Mouse (Mus musculus) stomach, embryonic 15.5 days (tissue): ENCODE data around the gene Aurkaip1. TPM values are rescaled to one million over a fixed set of nuclear protein-coding genes. Genes with fewer than 3 reads are reported as not detected.
"Not testable (repeated sequence)": the region's sequence is repeated elsewhere in the genome, so short reads cannot be mapped to it uniquely, and the experiment has no call there.

ENCODE experiments used
- ATAC-seq: fragments of 200-750 bp; cut with Nextera tagmentation; 2 replicates; pipeline ENCODE4 v1.8.0; 2017; ENCODE audit warnings: low read depth, moderate number of reproducible peaks, moderate TSS enrichment; ENCODE audit not compliant: insufficient read depth, low FRiP score
- H3K27ac ChIP-seq: fragments of 300-500 bp; sonication (generic); 2 replicates; pipeline ENCODE4 v1.5.1; 2015; ENCODE audit warnings: mild to moderate bottlenecking, inconsistent platforms
- H3K27me3 ChIP-seq: fragments of 300-500 bp; sonication (generic); replicated peaks from 2 replicates; pipeline ENCODE4 v1.6.1; 2015; ENCODE audit warnings: inconsistent platforms
- H3K36me3 ChIP-seq: fragments of 300-500 bp; sonication (generic); 2 replicates; pipeline ENCODE4 v1.6.1; 2015; ENCODE audit warnings: inconsistent platforms
- H3K4me1 ChIP-seq: fragments of 300-500 bp; sonication (generic); 2 replicates; pipeline ENCODE4 v1.6.1; 2015; ENCODE audit warnings: inconsistent platforms
- H3K4me2 ChIP-seq: fragments of 300-500 bp; sonication (generic); 2 replicates; pipeline ENCODE4 v1.6.1; 2015; ENCODE audit warnings: mild to moderate bottlenecking, inconsistent platforms
- H3K4me3 ChIP-seq: fragments of 300-500 bp; sonication (generic); replicated peaks from 2 replicates; pipeline ENCODE4 v1.5.1; 2015; ENCODE audit warnings: inconsistent platforms
- H3K9ac ChIP-seq: fragments of 300-500 bp; sonication (generic); 2 replicates; pipeline ENCODE4 v1.6.1; 2015; ENCODE audit warnings: inconsistent platforms
- H3K9me3 ChIP-seq: fragments of 300-500 bp; sonication (generic); 2 replicates; pipeline ENCODE4 v1.6.1; 2016; ENCODE audit warnings: inconsistent platforms
- WGBS: fragments of 180-500 bp; shearing (Covaris S2); methylation state at CpG from one replicate; pipeline ENCODE4 v1.1.7; 2015; 5-methylcytosine and 5-hydroxymethylcytosine counted together
- polyA plus RNA-seq: library from polyadenylated mRNA; unstranded; fragments of >200 nt; fragmentation: Nextera tagmentation; extraction: Ambion mirVana; gene quantifications from 2 replicates; pipeline ENCODE4 v1.2.1, GENCODE M21; 2015

Gene Aurkaip1
- polyA plus RNA-seq, result 138 and 157 TPM in 2 replicates

DNA sequence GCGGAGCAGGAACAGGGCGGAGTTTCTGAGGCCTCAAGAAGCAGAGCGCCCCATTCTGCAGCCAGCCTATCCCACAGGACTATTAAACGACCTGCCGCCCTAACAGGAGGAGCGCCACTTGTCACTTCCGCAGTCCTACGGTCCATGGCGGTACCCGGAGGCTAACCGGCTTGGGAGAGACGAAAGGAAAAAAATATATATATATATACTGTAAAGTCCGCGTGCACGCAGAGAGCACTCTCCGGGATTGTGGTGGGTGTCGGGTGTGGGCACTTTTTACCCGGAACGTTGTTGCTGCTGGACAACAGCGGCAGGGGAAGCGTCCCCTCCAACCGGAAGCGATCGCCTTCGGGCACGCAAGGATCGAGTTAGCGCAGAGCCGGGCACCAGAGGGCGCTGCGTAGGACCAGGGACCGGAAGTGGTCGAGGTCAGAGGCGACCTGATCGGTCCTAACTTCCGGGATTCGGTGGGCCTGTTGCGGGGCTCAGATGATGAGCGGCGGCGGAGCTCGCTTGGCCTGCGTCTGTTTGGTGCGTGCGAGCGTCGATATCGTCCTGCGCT is at the start of gene Aurkaip1:
TSS of gene Aurkaip1 (plus strand) at position 68 of the 562 bp plus-strand sequence.
- 0% methylated on average over 49 of the region's 49 CpGs for WGBS
- H3K4me1 ChIP-seq, result peaks cover 21% of the 10 kb centered on the region
- peak; percentile 94 for ATAC-seq
- no peaks in the 10 kb centered on the region for H3K27me3 ChIP-seq
- peak within 1 kb of the TSS; percentile 94 for H3K27ac ChIP-seq
- peaks cover 7% of the 10 kb centered on the region for H3K36me3 ChIP-seq
- no peaks in the 10 kb centered on the region for H3K9me3 ChIP-seq
- H3K9ac ChIP-seq, result peak within 1 kb of the TSS; percentile 91
- H3K4me3 ChIP-seq, result peak within 1 kb of the TSS; percentile 85
- peak within 1 kb of the TSS; percentile 93 for H3K4me2 ChIP-seq

- 36% methylated on average over 16 of the region's 16 CpGs for WGBS
Observed at GRCm38 (mm10) chr4:155783486-155784080, 47.5 kb upstream of the Aurkaip1 start.

DNA sequence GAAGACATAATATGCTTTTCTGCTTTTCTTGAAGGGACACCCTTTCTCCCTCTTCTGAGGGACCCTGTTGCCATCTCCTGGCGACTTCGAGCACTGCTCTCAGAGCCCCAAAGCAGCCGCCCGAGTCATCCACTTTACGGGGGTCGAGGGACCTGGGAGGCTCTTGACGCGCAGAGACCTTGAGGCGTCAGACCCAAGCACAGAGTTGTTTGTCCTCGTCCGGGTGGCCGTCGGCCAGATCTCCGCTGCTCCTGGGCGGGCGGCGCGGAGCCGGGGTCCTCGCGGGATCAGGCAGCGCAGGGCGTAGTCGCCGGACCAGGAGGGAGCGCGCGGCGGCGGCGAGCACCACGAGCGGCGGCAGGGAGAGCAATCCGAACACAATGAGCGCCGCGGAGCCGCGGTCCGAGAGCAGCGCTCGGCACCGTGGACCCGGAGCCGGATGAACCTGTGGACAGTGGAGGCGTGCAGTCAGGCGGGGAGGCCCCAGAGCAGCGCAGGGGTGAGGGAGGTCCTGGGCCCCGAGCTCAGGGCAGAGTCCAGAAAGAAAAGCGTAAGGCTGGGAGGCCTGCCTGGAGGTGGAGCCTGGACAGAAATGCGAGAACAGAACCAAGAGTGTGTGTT is 46.9 kb upstream of the Aurkaip1 start:
- ATAC-seq, result peak; percentile 75
- under 1% methylated on average over 52 of the region's 52 CpGs for WGBS
- no peaks in the 10 kb centered on the region for H3K9me3 ChIP-seq
- peak overlapping the region; percentile 88 for H3K27ac ChIP-seq
- H3K4me3 ChIP-seq, result peak overlapping the region; percentile 65
- peaks cover 18% of the 10 kb centered on the region for H3K4me1 ChIP-seq
- H3K27me3 ChIP-seq, result no peaks in the 10 kb centered on the region
- H3K9ac ChIP-seq, result peak overlapping the region; percentile 81
- H3K36me3 ChIP-seq, result no peaks in the 10 kb centered on the region
- H3K4me2 ChIP-seq, result peak overlapping the region; percentile 81

More at GRCm38 (mm10) chr4:155783486-155784080, 47.5 kb upstream of the Aurkaip1 start:
- peak overlapping the region; percentile 81 for H3K4me2 ChIP-seq
- no peak overlapping the region for H3K27ac ChIP-seq
- no peak for ATAC-seq
- H3K36me3 ChIP-seq, result no peaks in the 10 kb centered on the region
- H3K9me3 ChIP-seq, result no peaks in the 10 kb centered on the region
- H3K27me3 ChIP-seq, result no peaks in the 10 kb centered on the region
- peaks cover 18% of the 10 kb centered on the region for H3K4me1 ChIP-seq
- H3K4me3 ChIP-seq, result peak overlapping the region; percentile 65
- peak overlapping the region; percentile 81; the same call in 1 of the 2 replicates for H3K9ac ChIP-seq

DNA sequence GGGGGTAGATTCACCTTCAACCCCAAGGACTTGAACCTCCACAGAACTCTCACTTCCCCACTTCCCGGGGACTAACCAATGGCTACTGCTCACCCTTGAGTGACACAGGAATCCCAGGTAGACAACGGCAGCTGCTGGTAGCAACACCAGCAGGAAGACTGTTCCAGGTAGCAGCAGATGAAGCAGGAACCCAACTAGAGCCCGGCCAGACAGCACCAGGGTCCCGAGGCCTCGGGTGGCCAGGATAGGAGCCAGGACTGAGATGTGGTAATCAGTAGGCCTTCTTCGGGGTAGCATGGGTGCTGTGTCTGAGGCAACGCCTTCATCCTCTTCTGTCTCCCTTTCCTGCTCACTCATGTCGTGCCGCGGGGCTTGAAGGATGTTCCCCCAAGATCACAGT is 45.8 kb upstream of the Aurkaip1 start:
- Histone ChIP-seq H3K4me3 (no peak overlapping the region), H3K9me3 (no peaks in the 10 kb centered on the region), H3K27ac (no peak overlapping the region), H3K36me3 (no peaks in the 10 kb centered on the region), H3K4me2 (no peak overlapping the region), H3K27me3 (no peaks in the 10 kb centered on the region), H3K9ac (no peak overlapping the region), H3K4me1 (peaks cover 18% of the 10 kb centered on the region)
- no peak for ATAC-seq
- 74% methylated on average over 10 of the region's 10 CpGs for WGBS

GRCm38 (mm10) chr4:155785819-155786218 is 45.3 kb upstream of the Aurkaip1 start, which contains the start of gene Tmem88b:
Gene Tmem88b, minus strand, starts transcription at chr4:155785874.
- WGBS, result 65% methylated on average over 5 of the region's 5 CpGs
- ATAC-seq, result no peak
- H3K4me2 ChIP-seq, result peak within 1 kb of the TSS; percentile 81
- no peaks in the 10 kb centered on the region for H3K9me3 ChIP-seq
- no peak within 1 kb of the TSS for H3K9ac ChIP-seq
- H3K27ac ChIP-seq, result no peak within 1 kb of the TSS
- H3K4me3 ChIP-seq, result peak within 1 kb of the TSS; percentile 65
- no peaks in the 10 kb centered on the region for H3K27me3 ChIP-seq
- no peaks in the 10 kb centered on the region for H3K36me3 ChIP-seq
- peaks cover 16% of the 10 kb centered on the region for H3K4me1 ChIP-seq

GRCm38 (mm10) chr4:155788300-155788699 is 42.8 kb upstream of the Aurkaip1 start:
- Histone ChIP-seq H3K4me3 (no peak overlapping the region), H3K4me1 (peaks cover 11% of the 10 kb centered on the region; the same call in 1 of the 2 replicates), H3K9ac (no peak overlapping the region), H3K4me2 (no peak overlapping the region), H3K27ac (no peak overlapping the region), H3K36me3 (no peaks in the 10 kb centered on the region), H3K9me3 (no peaks in the 10 kb centered on the region), H3K27me3 (no peaks in the 10 kb centered on the region)
- no peak for ATAC-seq
- 66% methylated on average over 3 of the region's 3 CpGs for WGBS

DNA sequence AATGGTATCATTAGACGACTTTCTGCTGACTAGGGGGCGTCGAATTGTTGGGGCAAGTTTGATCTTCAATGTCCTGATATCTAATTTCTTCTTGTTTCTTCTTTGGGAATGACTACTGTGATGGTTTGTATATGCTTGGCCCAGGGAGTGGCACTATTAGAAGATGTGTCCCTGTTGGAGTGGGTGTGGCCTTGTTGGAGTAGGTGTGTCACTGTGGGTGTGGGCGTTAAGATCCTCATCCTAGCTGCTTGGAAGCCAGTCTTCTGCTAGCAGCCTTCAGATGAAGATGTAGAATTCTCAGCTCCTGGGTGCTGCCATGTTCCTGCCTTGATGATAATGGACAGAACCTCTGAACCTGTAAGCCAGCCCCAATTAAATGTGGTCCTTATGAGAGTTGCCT is 42.2 kb upstream of the Aurkaip1 start:
- H3K27me3 ChIP-seq, H3K27ac ChIP-seq, H3K4me1 ChIP-seq, H3K9ac ChIP-seq, H3K36me3 ChIP-seq, ATAC-seq, H3K9me3 ChIP-seq, H3K4me3 ChIP-seq, H3K4me2 ChIP-seq: not testable (repeated sequence)
- WGBS, result 74% methylated on average over 4 of the region's 4 CpGs

GRCm38 (mm10) chr4:155790021-155790489 is 41.0 kb upstream of the Aurkaip1 start, which contains the start of gene Ankrd65:
Gene Ankrd65, plus strand, starts transcription at chr4:155790439.
- H3K4me1 ChIP-seq, result no peaks in the 10 kb centered on the region
- no peak within 1 kb of the TSS for H3K4me2 ChIP-seq
- 77% methylated on average over 3 of the region's 3 CpGs for WGBS
- H3K27ac ChIP-seq, result peak within 1 kb of the TSS; percentile 48
- ATAC-seq, result no peak
- no peaks in the 10 kb centered on the region for H3K36me3 ChIP-seq
- H3K27me3 ChIP-seq, result no peaks in the 10 kb centered on the region
- no peak within 1 kb of the TSS for H3K9ac ChIP-seq
- no peak within 1 kb of the TSS for H3K4me3 ChIP-seq
- no peaks in the 10 kb centered on the region for H3K9me3 ChIP-seq

DNA sequence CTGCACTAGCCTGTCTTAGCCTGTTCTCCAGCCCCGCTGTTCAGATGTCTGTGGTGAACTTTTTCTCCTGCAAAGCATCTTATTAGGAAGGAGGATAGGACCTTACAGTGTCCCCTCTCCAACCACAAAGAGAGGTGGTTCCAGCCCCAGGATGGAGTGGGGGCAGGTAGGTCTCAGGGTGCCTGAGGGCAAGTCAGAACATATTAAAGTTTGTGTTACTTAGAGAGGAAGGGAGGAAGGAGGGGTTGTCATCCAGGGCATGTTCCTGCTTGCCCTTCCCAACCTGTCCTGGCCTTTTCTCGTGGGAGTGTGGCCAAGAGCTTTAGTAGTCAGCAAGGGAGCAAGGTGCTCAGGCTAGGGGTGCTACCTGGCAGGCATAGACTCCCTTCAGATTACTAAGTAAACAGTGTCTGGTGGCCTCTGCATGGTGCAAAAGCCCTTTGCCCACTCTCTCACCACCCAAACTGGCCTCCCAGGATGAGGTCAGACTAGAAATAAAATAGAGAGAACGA is 40.4 kb upstream of the Aurkaip1 start:
- H3K27me3 ChIP-seq, result no peaks in the 10 kb centered on the region
- 55% methylated on average over 3 of the region's 3 CpGs for WGBS
- H3K9me3 ChIP-seq, result no peaks in the 10 kb centered on the region
- H3K27ac ChIP-seq, result peak overlapping the region; percentile 48
- peak; percentile 67; the same call in 1 of the 2 replicates for ATAC-seq
- H3K4me1 ChIP-seq, result no peaks in the 10 kb centered on the region
- no peaks in the 10 kb centered on the region for H3K36me3 ChIP-seq
- H3K4me3 ChIP-seq, result no peak overlapping the region
- no peak overlapping the region for H3K4me2 ChIP-seq
- H3K9ac ChIP-seq, result no peak overlapping the region

GRCm38 (mm10) chr4:155791240-155791933 is 39.7 kb upstream of the Aurkaip1 start:
- 72% methylated on average over 24 of the region's 24 CpGs for WGBS
- Histone ChIP-seq H3K9me3 (no peaks in the 10 kb centered on the region), H3K4me2 (no peak overlapping the region), H3K27ac (peak overlapping the region; percentile 48; the same call in 1 of the 2 replicates), H3K4me1 (no peaks in the 10 kb centered on the region), H3K9ac (no peak overlapping the region), H3K36me3 (no peaks in the 10 kb centered on the region), H3K27me3 (no peaks in the 10 kb centered on the region), H3K4me3 (no peak overlapping the region)
- no peak for ATAC-seq

DNA sequence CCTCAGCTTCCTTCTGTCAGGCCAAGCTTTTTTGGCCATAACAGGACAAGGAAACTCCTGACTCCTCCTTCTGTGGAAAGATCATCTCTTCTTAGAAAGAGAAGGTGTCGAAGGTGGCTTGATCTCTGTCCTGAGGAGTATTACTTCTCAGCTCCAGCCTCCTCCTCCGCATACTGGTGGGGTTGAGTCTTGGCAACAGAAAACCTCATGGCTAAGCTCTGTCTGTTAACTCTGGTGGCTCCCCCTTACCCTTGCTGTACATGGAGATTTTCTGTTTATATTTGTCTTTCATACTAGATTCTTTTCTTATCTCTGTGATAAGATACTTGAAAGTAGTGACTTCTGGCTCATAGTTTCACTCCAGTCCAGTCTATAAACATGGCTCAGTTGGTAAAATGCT is 37.3 kb upstream of the Aurkaip1 start:
- Histone ChIP-seq H3K4me2 (no peak overlapping the region), H3K27ac (no peak overlapping the region), H3K36me3 (no peaks in the 10 kb centered on the region), H3K9ac (no peak overlapping the region), H3K4me1 (no peaks in the 10 kb centered on the region), H3K9me3 (no peaks in the 10 kb centered on the region), H3K4me3 (no peak overlapping the region), H3K27me3 (no peaks in the 10 kb centered on the region)
- 42% methylated on average over 2 of the region's 2 CpGs for WGBS
- ATAC-seq, result no peak
